Mouse (Mus musculus) heart, adult 18-20 months (tissue): Measurements from ENCODE around the gene Enpep. TPM values are rescaled to one million over a fixed set of nuclear protein-coding genes. Genes with fewer than 3 reads are reported as not detected.

Source experiments
- DNase-seq, 2 experiments: peaks; one replicate each; pipeline ENCODE4 v3.0.0; 2021 to 2022; ENCODE audit warnings: mixed read lengths in 1 of 2
- long read RNA-seq, 2 experiments: library from polyadenylated mRNA; stranded (forward); transcript quantifications; one replicate each; pipeline ENCODE4 v2.0.0; 2021
- total RNA-seq, 2 experiments: library from RNA; stranded (reverse); gene quantifications; 2 replicates each; pipeline ENCODE4 v1.2.3; 2021

Enpep gene
- total RNA-seq = 1 to 10 TPM; 5.5 to 6.5 TPM
- long read RNA-seq, experiment 1, full-length matches to known transcripts = 8 of 9 reads
- long read RNA-seq, experiment 1, partial matches to known transcripts = 0 of 9 reads
- long read RNA-seq, experiment 1, other reads (novel, unspliced or antisense) = 1 of 9 reads
- long read RNA-seq, experiment 2, full-length matches to known transcripts = 1 of 1 reads
- long read RNA-seq, experiment 2, partial matches to known transcripts = 0 of 1 reads
- long read RNA-seq, experiment 2, other reads (novel, unspliced or antisense) = 0 of 1 reads

- peak; percentile 74 to 77 for DNase-seq
Observed at GRCm38 (mm10) chr3:129332586-129332985, at the start of gene Enpep. TSS of gene Enpep (minus strand) at chr3:129332720.

GRCm38 (mm10) chr3:129379109-129379508, 46.6 kb upstream of the Enpep start:
- DNase-seq = no peak

GRCm38 (mm10) chr3:129375087-129375486, 42.6 kb upstream of the Enpep start:
- no peak for DNase-seq

- no peak for DNase-seq
Observed at GRCm38 (mm10) chr3:129373108-129373507, 40.6 kb upstream of the Enpep start.

- no peak for DNase-seq
Observed at GRCm38 (mm10) chr3:129369491-129369890, 37.0 kb upstream of the Enpep start.

GRCm38 (mm10) chr3:129365919-129366318, 33.4 kb upstream of the Enpep start:
- DNase-seq = no peak

- DNase-seq = no peak
Observed at GRCm38 (mm10) chr3:129364818-129365390, 32.4 kb upstream of the Enpep start.

GRCm38 (mm10) chr3:129363426-129363825, 30.9 kb upstream of the Enpep start:
- DNase-seq = no peak

- DNase-seq = no peak
Observed at GRCm38 (mm10) chr3:129358115-129358514, 25.6 kb upstream of the Enpep start.

GRCm38 (mm10) chr3:129353901-129354300, 21.4 kb upstream of the Enpep start:
- no peak for DNase-seq

- DNase-seq = no peak
Observed at GRCm38 (mm10) chr3:129351320-129351877, 18.9 kb upstream of the Enpep start.

- no peak for DNase-seq
Observed at GRCm38 (mm10) chr3:129347277-129347676, 14.8 kb upstream of the Enpep start.

GRCm38 (mm10) chr3:129342767-129343166, 10.2 kb upstream of the Enpep start:
- no peak for DNase-seq

- no peak for DNase-seq
Observed at GRCm38 (mm10) chr3:129341066-129341465, 8.5 kb upstream of the Enpep start.

GRCm38 (mm10) chr3:129338296-129339091, 6.0 kb upstream of the Enpep start:
- peak; percentile 50 to 73 for DNase-seq

GRCm38 (mm10) chr3:129332142-129332541, 378 bp downstream of the Enpep start:
- DNase-seq = peak in 1 of 2 experiments; percentile 33

- no peak for DNase-seq
Observed at GRCm38 (mm10) chr3:129331427-129331826, 1.1 kb downstream of the Enpep start.

- DNase-seq = no peak
Observed at GRCm38 (mm10) chr3:129328056-129328455, 4.5 kb downstream of the Enpep start.

- DNase-seq = no peak
Observed at GRCm38 (mm10) chr3:129321585-129321984, 10.9 kb downstream of the Enpep start.

GRCm38 (mm10) chr3:129317032-129317729, 15.3 kb downstream of the Enpep start:
- DNase-seq = no peak

- DNase-seq = peak in 1 of 2 experiments; percentile 22
Observed at GRCm38 (mm10) chr3:129313671-129314415, 18.7 kb downstream of the Enpep start.
